Mouse (Mus musculus): Measurements from ENCODE around the gene Elmo1. TPM values are rescaled to one million over a fixed set of nuclear protein-coding genes. Genes with fewer than 3 reads are reported as not detected.
A peak's percentile ranks its signal among the peaks of the same experiment; 100 is the strongest.

Elmo1 gene
- polyA plus RNA-seq, 1 experiment from 2014 or later, result 10.7 TPM

GRCm38 (mm10) chr13:20270148-20270547, 179.8 kb downstream of the Elmo1 start:
- Histone ChIP-seq H3K9me3 (no peaks in the 10 kb centered on the region), H3K4me3 (no peak overlapping the region), H3K4me1 (no peaks in the 10 kb centered on the region), H3K27ac (no peak overlapping the region), H3K36me3 (no peaks in the 10 kb centered on the region), H3K4me2 (replicated peaks) (no peak overlapping the region), H3K9ac (no peak overlapping the region), H3K27me3 (peaks cover 16% of the 10 kb centered on the region)
- WGBS, result 66% methylated on average over 6 of the region's 6 CpGs
- no peak for ATAC-seq (ENCODE audit: low FRiP score, low read depth)

GRCm38 (mm10) chr13:20271799-20272198, 181.4 kb downstream of the Elmo1 start:
- ATAC-seq (ENCODE audit: low FRiP score, low read depth), result no peak
- no peak overlapping the region for H3K4me2 ChIP-seq (replicated peaks)
- no peak overlapping the region for H3K27ac ChIP-seq
- no peaks in the 10 kb centered on the region for H3K36me3 ChIP-seq
- peaks cover 18% of the 10 kb centered on the region for H3K27me3 ChIP-seq
- H3K9me3 ChIP-seq, result no peaks in the 10 kb centered on the region
- H3K4me3 ChIP-seq, result no peak overlapping the region
- H3K9ac ChIP-seq, result no peak overlapping the region
- WGBS, result 46% methylated on average over 3 of the region's 3 CpGs
- H3K4me1 ChIP-seq, result no peaks in the 10 kb centered on the region

GRCm38 (mm10) chr13:20272562-20272961, 182.2 kb downstream of the Elmo1 start:
- H3K36me3 ChIP-seq, result no peaks in the 10 kb centered on the region
- H3K9ac ChIP-seq, result no peak overlapping the region
- no peak overlapping the region for H3K4me2 ChIP-seq (replicated peaks)
- ATAC-seq (ENCODE audit: low FRiP score, low read depth), result no peak
- no peak overlapping the region for H3K27ac ChIP-seq
- peaks cover 23% of the 10 kb centered on the region for H3K27me3 ChIP-seq
- H3K9me3 ChIP-seq, result no peaks in the 10 kb centered on the region
- H3K4me1 ChIP-seq, result no peaks in the 10 kb centered on the region
- WGBS, result 45% methylated on average over 6 of the region's 6 CpGs
- no peak overlapping the region for H3K4me3 ChIP-seq

GRCm38 (mm10) chr13:20279889-20280288, 189.5 kb downstream of the Elmo1 start:
- Histone ChIP-seq H3K4me2 (replicated peaks) (no peak overlapping the region; the same call in 1 of the 2 replicates), H3K4me3 (no peak overlapping the region), H3K9me3 (no peaks in the 10 kb centered on the region), H3K36me3 (no peaks in the 10 kb centered on the region), H3K4me1 (peaks cover 8% of the 10 kb centered on the region), H3K27me3 (peaks cover 46% of the 10 kb centered on the region), H3K27ac (no peak overlapping the region), H3K9ac (no peak overlapping the region)
- 18% methylated on average over 2 of the region's 2 CpGs for WGBS
- ATAC-seq (ENCODE audit: low FRiP score, low read depth), result peak; percentile 19; the same call in 1 of the 2 replicates

GRCm38 (mm10) chr13:20283891-20284290, 193.5 kb downstream of the Elmo1 start:
- Histone ChIP-seq H3K36me3 (no peaks in the 10 kb centered on the region), H3K9me3 (no peaks in the 10 kb centered on the region), H3K27me3 (peaks cover 37% of the 10 kb centered on the region), H3K27ac (no peak overlapping the region), H3K4me2 (replicated peaks) (no peak overlapping the region), H3K4me1 (peaks cover 14% of the 10 kb centered on the region), H3K4me3 (no peak overlapping the region), H3K9ac (no peak overlapping the region)
- 92% methylated on average over 7 of the region's 7 CpGs for WGBS
- ATAC-seq (ENCODE audit: low FRiP score, low read depth), result no peak

- H3K4me2 ChIP-seq (replicated peaks), result no peak overlapping the region
- H3K36me3 ChIP-seq, result no peaks in the 10 kb centered on the region
- peaks cover 28% of the 10 kb centered on the region for H3K27me3 ChIP-seq
- no peak for ATAC-seq (ENCODE audit: low FRiP score, low read depth)
- H3K4me1 ChIP-seq, result peaks cover 11% of the 10 kb centered on the region
- 90% methylated on average over 6 of the region's 6 CpGs for WGBS
- H3K9me3 ChIP-seq, result no peaks in the 10 kb centered on the region
- no peak overlapping the region for H3K9ac ChIP-seq
- no peak overlapping the region for H3K27ac ChIP-seq
- no peak overlapping the region for H3K4me3 ChIP-seq
Observed at GRCm38 (mm10) chr13:20286680-20287079, 196.3 kb downstream of the Elmo1 start.

- 31% methylated on average over 7 of the region's 7 CpGs for WGBS
Observed at GRCm38 (mm10) chr13:20288393-20288792, 198.0 kb downstream of the Elmo1 start.

GRCm38 (mm10) chr13:20290412-20290811, 200.0 kb downstream of the Elmo1 start:
- ATAC-seq (ENCODE audit: low FRiP score, low read depth), result peak; percentile 67
- H3K27ac ChIP-seq, result no peak overlapping the region

More at GRCm38 (mm10) chr13:20288393-20288792, 198.0 kb downstream of the Elmo1 start:
- H3K36me3 ChIP-seq, result no peaks in the 10 kb centered on the region
- peaks cover 11% of the 10 kb centered on the region for H3K4me1 ChIP-seq
- no peak overlapping the region for H3K4me3 ChIP-seq
- no peak overlapping the region for H3K4me2 ChIP-seq (replicated peaks)
- H3K9ac ChIP-seq, result no peak overlapping the region
- ATAC-seq (ENCODE audit: low FRiP score, low read depth), result peak; percentile 77; the same call in 1 of the 2 replicates
- no peaks in the 10 kb centered on the region for H3K9me3 ChIP-seq
- H3K27me3 ChIP-seq, result peaks cover 15% of the 10 kb centered on the region
- H3K27ac ChIP-seq, result no peak overlapping the region; the same call in 1 of the 2 replicates

GRCm38 (mm10) chr13:20292348-20292747, 202.0 kb downstream of the Elmo1 start:
- Histone ChIP-seq H3K9ac (no peak overlapping the region), H3K9me3 (no peaks in the 10 kb centered on the region), H3K36me3 (no peaks in the 10 kb centered on the region), H3K4me3 (no peak overlapping the region), H3K4me2 (replicated peaks) (no peak overlapping the region), H3K4me1 (peaks cover 11% of the 10 kb centered on the region), H3K27me3 (no peaks in the 10 kb centered on the region), H3K27ac (no peak overlapping the region)
- 3% methylated on average over 5 of the region's 5 CpGs for WGBS
- ATAC-seq (ENCODE audit: low FRiP score, low read depth), result no peak

More at GRCm38 (mm10) chr13:20290412-20290811, 200.0 kb downstream of the Elmo1 start:
- Histone ChIP-seq H3K4me2 (replicated peaks) (no peak overlapping the region), H3K4me1 (peaks cover 11% of the 10 kb centered on the region), H3K4me3 (no peak overlapping the region), H3K9ac (no peak overlapping the region), H3K36me3 (no peaks in the 10 kb centered on the region), H3K27me3 (0 out of 2 replicates have a peak, but pooled peaks cover 4% of the 10 kb centered on the region), H3K9me3 (no peaks in the 10 kb centered on the region)
- WGBS, result 51% methylated on average over 10 of the region's 10 CpGs

- no peak for ATAC-seq (ENCODE audit: low FRiP score, low read depth)
- Histone ChIP-seq H3K36me3 (no peaks in the 10 kb centered on the region), H3K27ac (no peak overlapping the region), H3K9ac (no peak overlapping the region), H3K9me3 (no peaks in the 10 kb centered on the region), H3K4me1 (no peaks in the 10 kb centered on the region; the same call in 1 of the 2 replicates), H3K27me3 (no peaks in the 10 kb centered on the region), H3K4me3 (no peak overlapping the region), H3K4me2 (replicated peaks) (no peak overlapping the region)
- 80% methylated on average over 16 of the region's 16 CpGs for WGBS
Observed at GRCm38 (mm10) chr13:20295278-20295970, 205.0 kb downstream of the Elmo1 start.

GRCm38 (mm10) chr13:20297841-20298240, 207.4 kb downstream of the Elmo1 start:
- ATAC-seq (ENCODE audit: low FRiP score, low read depth), result peak; percentile 61; the same call in 1 of the 2 replicates
- Histone ChIP-seq H3K36me3 (no peaks in the 10 kb centered on the region), H3K27ac (no peak overlapping the region), H3K9me3 (no peaks in the 10 kb centered on the region), H3K9ac (no peak overlapping the region), H3K27me3 (no peaks in the 10 kb centered on the region), H3K4me1 (no peaks in the 10 kb centered on the region), H3K4me3 (no peak overlapping the region), H3K4me2 (replicated peaks) (no peak overlapping the region)
- 19% methylated on average over 3 of the region's 3 CpGs for WGBS

GRCm38 (mm10) chr13:20299424-20299823, 209.0 kb downstream of the Elmo1 start:
- H3K4me1 ChIP-seq, result no peaks in the 10 kb centered on the region
- no peaks in the 10 kb centered on the region for H3K27me3 ChIP-seq
- no peak overlapping the region for H3K4me2 ChIP-seq (replicated peaks)
- H3K36me3 ChIP-seq, result no peaks in the 10 kb centered on the region
- ATAC-seq (ENCODE audit: low FRiP score, low read depth), result no peak
- no peak overlapping the region for H3K4me3 ChIP-seq
- no peaks in the 10 kb centered on the region for H3K9me3 ChIP-seq
- no peak overlapping the region for H3K27ac ChIP-seq
- WGBS, result 73% methylated on average over 3 of the region's 3 CpGs
- H3K9ac ChIP-seq, result no peak overlapping the region

Data from limb, embryonic 13.5 days (tissue).